Mouse (Mus musculus): Measurements from ENCODE around the gene Olfr1286. TPM values are rescaled to one million over a fixed set of nuclear protein-coding genes. Genes with fewer than 3 reads are reported as not detected.

Gene Olfr1286
- not detected in 2 replicates for total RNA-seq (2014; fragmentation: Nextera tagmentation)
- total RNA-seq (2017): not detected in 2 replicates

DNA sequence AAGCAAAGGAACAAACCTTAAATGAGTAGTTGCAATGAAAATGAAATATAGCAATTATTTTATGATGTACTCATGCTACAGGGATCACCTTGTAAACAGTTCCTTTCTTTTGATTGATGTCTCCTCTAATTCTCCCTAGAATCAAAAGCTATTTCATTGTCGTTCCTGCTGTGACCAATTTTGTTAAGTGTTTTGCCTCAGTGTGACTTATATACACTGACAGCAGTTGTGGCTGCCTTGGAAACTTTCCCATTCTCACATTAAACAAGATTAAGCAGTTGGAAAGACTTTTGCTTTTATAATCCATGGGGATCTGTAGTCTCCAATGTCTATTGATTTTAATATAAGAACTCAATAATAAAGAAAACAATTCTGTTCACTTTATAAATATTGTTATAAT, at the start of gene Olfr1286:
TSS of gene Olfr1286 (minus strand) at position 185 of the 400 bp plus-strand sequence.
- no peak for ATAC-seq (replicated peaks; ENCODE audit: poor library complexity, severe bottlenecking)

DNA sequence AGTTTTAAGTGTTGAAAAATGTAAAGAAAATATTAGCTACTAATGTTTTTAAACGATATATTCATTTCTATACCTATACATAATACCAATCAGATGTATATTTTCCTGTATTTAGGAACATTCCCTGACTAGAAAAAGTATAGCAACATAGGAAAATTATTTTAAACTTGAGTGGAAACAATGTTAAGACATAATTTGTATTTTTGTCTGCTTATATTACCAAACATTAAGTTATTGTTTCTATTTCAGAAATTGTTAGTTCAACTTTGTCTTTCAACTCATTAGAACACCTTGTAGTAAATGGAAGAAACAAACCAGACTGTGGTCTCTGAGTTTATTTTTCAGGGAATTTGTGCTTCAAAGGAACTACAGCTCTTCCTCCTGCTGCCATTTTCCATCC, 25.9 kb upstream of the Olfr1286 start, which contains the start of gene Olfr1287:
TSS of gene Olfr1287 (plus strand) at position 301 of the 400 bp plus-strand sequence.
- no peak for ATAC-seq (replicated peaks; ENCODE audit: poor library complexity, severe bottlenecking)

GRCm38 (mm10) chr2:111375222-111375621, 47.7 kb downstream of the Olfr1286 start, which contains the start of gene Olfr1284:
TSS of gene Olfr1284 (plus strand) at chr2:111375522.
- no peak for ATAC-seq (replicated peaks; ENCODE audit: poor library complexity, severe bottlenecking)

Other genes starting within 250 kb of the Olfr1286 start
- gene 4930430A15Rik, start 193.5 kb downstream of the Olfr1286 start, total RNA-seq (2014; fragmentation: Nextera tagmentation): not detected in 2 replicates
- gene 4930430A15Rik, start 193.5 kb downstream of the Olfr1286 start, total RNA-seq (2017): not detected in 2 replicates
- gene Olfr1275, start 187.8 kb downstream of the Olfr1286 start, total RNA-seq (2014; fragmentation: Nextera tagmentation): not detected in 2 replicates
- not detected in 2 replicates for gene Olfr1275, start 187.8 kb downstream of the Olfr1286 start, total RNA-seq (2017)
- not detected in 2 replicates for gene Olfr1276, start 168.6 kb downstream of the Olfr1286 start, total RNA-seq (2014; fragmentation: Nextera tagmentation)
- gene Olfr1276, start 168.6 kb downstream of the Olfr1286 start, total RNA-seq (2017): not detected in 2 replicates
- gene Olfr1277, start 149.0 kb downstream of the Olfr1286 start, total RNA-seq (2014; fragmentation: Nextera tagmentation): not detected in 2 replicates
- not detected in 2 replicates for gene Olfr1277, start 149.0 kb downstream of the Olfr1286 start, total RNA-seq (2017)
- gene Olfr1278, start 133.0 kb downstream of the Olfr1286 start, total RNA-seq (2014; fragmentation: Nextera tagmentation): not detected in 2 replicates
- not detected in 2 replicates for gene Olfr1278, start 133.0 kb downstream of the Olfr1286 start, total RNA-seq (2017)
- gene Olfr1279, start 122.5 kb downstream of the Olfr1286 start, total RNA-seq (2014; fragmentation: Nextera tagmentation): not detected in 2 replicates
- gene Olfr1279, start 122.5 kb downstream of the Olfr1286 start, total RNA-seq (2017): not detected in 2 replicates
- not detected in 2 replicates for gene Olfr1280, start 109.1 kb downstream of the Olfr1286 start, total RNA-seq (2014; fragmentation: Nextera tagmentation)
- gene Olfr1280, start 109.1 kb downstream of the Olfr1286 start, total RNA-seq (2017): not detected in 2 replicates
- gene Olfr1281, start 96.6 kb downstream of the Olfr1286 start, total RNA-seq (2014; fragmentation: Nextera tagmentation): not detected in 2 replicates
- gene Olfr1281, start 96.6 kb downstream of the Olfr1286 start, total RNA-seq (2017): not detected in 2 replicates
- gene Olfr1282, start 87.0 kb downstream of the Olfr1286 start, total RNA-seq (2014; fragmentation: Nextera tagmentation): not detected in 2 replicates
- not detected in 2 replicates for gene Olfr1282, start 87.0 kb downstream of the Olfr1286 start, total RNA-seq (2017)
- not detected in 2 replicates for gene Olfr1283, start 56.3 kb downstream of the Olfr1286 start, total RNA-seq (2014; fragmentation: Nextera tagmentation)
- not detected in 2 replicates for gene Olfr1283, start 56.3 kb downstream of the Olfr1286 start, total RNA-seq (2017)
- gene Olfr1284, start 47.6 kb downstream of the Olfr1286 start, total RNA-seq (2014; fragmentation: Nextera tagmentation): not detected in 2 replicates
- not detected in 2 replicates for gene Olfr1284, start 47.6 kb downstream of the Olfr1286 start, total RNA-seq (2017)
- not detected in 2 replicates for gene Olfr1287, start 26.0 kb upstream of the Olfr1286 start, total RNA-seq (2014; fragmentation: Nextera tagmentation)
- gene Olfr1287, start 26.0 kb upstream of the Olfr1286 start, total RNA-seq (2017): not detected in 2 replicates
- not detected in 2 replicates for gene Olfr1288, start 51.0 kb upstream of the Olfr1286 start, total RNA-seq (2014; fragmentation: Nextera tagmentation)
- not detected in 2 replicates for gene Olfr1288, start 51.0 kb upstream of the Olfr1286 start, total RNA-seq (2017)
- not detected in 2 replicates for gene Olfr1289, start 57.7 kb upstream of the Olfr1286 start, total RNA-seq (2014; fragmentation: Nextera tagmentation)
- not detected in 2 replicates for gene Olfr1289, start 57.7 kb upstream of the Olfr1286 start, total RNA-seq (2017)
- not detected in 2 replicates for gene Olfr1290, start 70.7 kb upstream of the Olfr1286 start, total RNA-seq (2014; fragmentation: Nextera tagmentation)
- gene Olfr1290, start 70.7 kb upstream of the Olfr1286 start, total RNA-seq (2017): not detected in 2 replicates
- gene Olfr1291-ps1, start 74.1 kb upstream of the Olfr1286 start, total RNA-seq (2014; fragmentation: Nextera tagmentation): not detected in 2 replicates
- not detected in 2 replicates for gene Olfr1291-ps1, start 74.1 kb upstream of the Olfr1286 start, total RNA-seq (2017)
- gene Olfr1293-ps, start 102.1 kb upstream of the Olfr1286 start, total RNA-seq (2014; fragmentation: Nextera tagmentation): not detected in 2 replicates
- not detected in 2 replicates for gene Olfr1293-ps, start 102.1 kb upstream of the Olfr1286 start, total RNA-seq (2017)
- not detected in 2 replicates for gene Olfr1294, start 117.2 kb upstream of the Olfr1286 start, total RNA-seq (2014; fragmentation: Nextera tagmentation)
- not detected in 2 replicates for gene Olfr1294, start 117.2 kb upstream of the Olfr1286 start, total RNA-seq (2017)
- not detected in 2 replicates for gene Olfr1295, start 146.6 kb upstream of the Olfr1286 start, total RNA-seq (2014; fragmentation: Nextera tagmentation)
- gene Olfr1295, start 146.6 kb upstream of the Olfr1286 start, total RNA-seq (2017): not detected in 2 replicates
- not detected in 2 replicates for gene Olfr1297, start 203.4 kb upstream of the Olfr1286 start, total RNA-seq (2014; fragmentation: Nextera tagmentation)
- gene Olfr1297, start 203.4 kb upstream of the Olfr1286 start, total RNA-seq (2017): not detected in 2 replicates
- gene Olfr1298, start 226.1 kb upstream of the Olfr1286 start, total RNA-seq (2014; fragmentation: Nextera tagmentation): not detected in 2 replicates
- gene Olfr1298, start 226.1 kb upstream of the Olfr1286 start, total RNA-seq (2017): not detected in 2 replicates
- gene Olfr1299, start 238.3 kb upstream of the Olfr1286 start, total RNA-seq (2014; fragmentation: Nextera tagmentation): not detected in 2 replicates
- gene Olfr1299, start 238.3 kb upstream of the Olfr1286 start, total RNA-seq (2017): not detected in 2 replicates

All from granulocyte monocyte progenitor cell, adult 5-6 weeks (primary cell).